Mouse (Mus musculus): ENCODE data around the gene Vill. TPM values are rescaled to one million over a fixed set of nuclear protein-coding genes. Genes with fewer than 3 reads are reported as not detected.

The Vill gene
- total RNA-seq, 2 experiments from 2014 or later, result 0.42 to 1.3 TPM

DNA sequence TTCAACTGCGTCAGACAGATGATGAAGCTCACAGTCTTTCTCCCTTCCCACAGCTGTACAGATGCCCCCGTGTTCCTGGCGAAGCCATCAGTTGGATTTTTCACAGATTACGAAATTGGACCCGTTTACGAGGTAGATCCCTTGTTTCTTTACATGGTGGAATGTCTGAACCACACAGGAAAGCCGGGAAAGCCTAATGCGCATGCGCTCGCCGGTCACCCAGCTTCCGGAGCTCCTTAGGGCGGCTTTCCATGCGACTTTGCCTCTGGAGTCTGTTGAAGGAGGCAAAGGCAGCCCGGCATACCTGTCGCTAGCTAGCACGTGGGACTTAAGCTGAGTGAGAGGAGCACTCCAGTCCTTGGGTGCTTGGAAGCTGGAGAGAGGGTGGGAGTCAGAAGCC lies 62.3 kb downstream of the Vill start:
- DNase-seq, result no peak

DNA sequence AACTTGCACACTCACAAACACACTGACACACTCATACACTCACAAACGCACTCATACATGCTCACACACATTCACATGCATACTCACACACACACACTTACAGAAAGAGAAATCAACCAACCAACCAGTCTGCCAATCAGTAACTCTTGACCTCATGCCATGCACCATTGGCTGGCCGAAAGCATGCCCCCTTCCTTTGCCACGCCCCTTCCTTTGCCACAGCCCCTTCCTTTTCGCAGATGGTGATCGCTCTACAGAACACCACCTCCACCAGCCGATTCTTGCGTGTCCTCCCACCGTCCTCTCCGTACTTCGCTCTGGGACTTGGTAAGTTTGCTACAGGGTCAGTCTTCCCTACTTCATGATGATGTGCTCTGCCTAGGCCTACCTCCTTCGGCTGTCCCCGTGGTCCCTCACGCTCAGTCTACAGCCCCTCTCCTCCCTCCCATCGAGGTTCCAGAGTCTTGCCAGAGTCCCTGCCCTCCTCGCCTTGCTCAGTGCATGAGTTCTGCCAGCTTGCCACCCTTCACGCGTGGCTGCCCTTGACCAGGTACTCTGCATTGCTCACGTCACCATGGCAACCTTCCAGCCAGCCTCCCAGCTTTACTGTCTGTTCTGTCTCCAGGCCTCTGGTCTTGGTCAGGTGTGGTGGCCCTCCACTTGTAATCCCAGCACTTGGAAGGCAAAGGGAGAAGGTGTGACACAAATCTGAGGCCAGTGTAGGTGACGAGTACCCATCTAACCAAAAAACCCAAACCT lies 67.0 kb downstream of the Vill start:
- no peak for DNase-seq

DNA sequence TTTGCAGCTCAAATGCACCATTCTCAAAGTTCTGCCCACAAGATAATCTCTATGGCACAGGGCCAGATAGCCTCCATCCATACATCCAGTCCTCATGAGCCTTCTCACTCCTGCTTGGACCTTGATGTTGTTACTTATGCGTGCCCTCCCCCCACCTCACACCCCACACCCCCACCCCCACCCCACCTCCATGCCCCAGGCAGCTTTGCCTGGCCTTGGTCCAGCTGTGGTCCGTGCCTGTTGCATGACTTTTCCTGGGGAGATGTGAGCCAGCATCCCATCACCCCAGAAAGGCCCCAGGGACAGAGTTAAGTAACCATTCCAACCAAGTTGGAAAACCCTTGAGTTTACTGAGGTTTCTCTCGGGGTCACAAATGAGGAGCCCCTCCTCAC lies 67.6 kb downstream of the Vill start:
- DNase-seq, result no peak

Small RNA genes lying within 50 kb of the gene (microRNA-seq; reads per million reads assigned to microRNA genes)
- 68.7 to 200 reads per million in 2 experiments for gene Mir26a-1

Other genes with a start within 250 kb of the Vill start
- gene Ctdspl, start 126.3 kb upstream of the Vill start, total RNA-seq (2021), result 10 to 100 TPM; 10.6 to 12.8 TPM
- 10 to 100 TPM; 14.1 to 16.5 TPM for gene Plcd1, start 40.7 kb downstream of the Vill start, total RNA-seq (2021)
- gene Dlec1, start 49.7 kb downstream of the Vill start, total RNA-seq (2021), result under 1 TPM in 1 of 2 experiments, not detected in 1; 0.64 TPM
- 1 to 10 TPM; 1.7 to 4.3 TPM for gene Acaa1b, start 104.3 kb downstream of the Vill start, total RNA-seq (2021)
- gene Gm47289, start 106.4 kb downstream of the Vill start, total RNA-seq (2021), result not detected
- gene Slc22a13, start 156.3 kb downstream of the Vill start, total RNA-seq (2021), result not detected